Comparison of ENCODE assay signal across 20 mouse cellular contexts in genomic region chr6:143221245-143221644, GRCm38 (mm10). TPM values are rescaled to one million over a fixed set of nuclear protein-coding genes. Genes with fewer than 3 reads are reported as not detected.
DNase-seq lines count a peak whose midpoint lies in the region; ATAC-seq and TF ChIP-seq lines count a peak whose summit lies in the region.
"Had no signal": no experiment of that assay in that cellular context is flagged by ENCODE, and none has a peak within 500 bp of the region (broad histone marks: within the 10 kb centered on the region; RNA-seq: fewer than 3 reads in every experiment).

No protein-coding gene starts in this region.

- peak in 1 of 2 experiments; percentile 16 for DNase-seq in spleen, adult 2 months (ENCODE audit: low read depth in 1 of 2, low spot score in 2 of 2)
- no peak for DNase-seq in spleen, postnatal 4 days (ENCODE audit: low spot score in 2 of 2)
- peak; percentile 50 for DNase-seq in ZHBTc4 (ENCODE audit: low read depth, low spot score)
- no peak for DNase-seq in gastrocnemius, postnatal 25 days
- DNase-seq in ovary, postnatal 10 days (ENCODE audit: low spot score): no peak
- DNase-seq: cerebellum, adult 18-20 months; cerebellum, postnatal 25 days; gastrocnemius, postnatal 14 days; heart, postnatal 10 days; kidney, adult 8-10 months; kidney, postnatal 14 days; left cerebral cortex, postnatal 4 days; lung, adult 18-20 months; thymus, postnatal 36 days had no signal

- H3K36me3 ChIP-seq in spleen, adult 2 months (ENCODE audit: control insufficient read depth, insufficient read depth, low read length): no peaks in the 10 kb centered on the region
- no peaks in the 10 kb centered on the region for H3K36me3 ChIP-seq in E14TG2a.4 (ENCODE audit: insufficient read depth, low read length)

- H3K4me1 ChIP-seq in spleen, adult 2 months (ENCODE audit: control insufficient read depth, insufficient read depth, insufficient read length): no peaks in the 10 kb centered on the region
- H3K4me1 ChIP-seq in E14TG2a.4 (replicated peaks; ENCODE audit: low read depth, low read length): peaks cover 39% of the 10 kb centered on the region

- TF ChIP-seq CTCF in spleen, adult 2 months (IDR thresholded peaks at IDR 0.05; ENCODE audit: extremely low read depth, insufficient read depth, insufficient read length, insufficient replicate concordance): no peak
- TF ChIP-seq CTCF in E14TG2a.4 (conservative IDR thresholded peaks at IDR 0.05; ENCODE audit: low read length): no peak

- no peak for TF ChIP-seq POLR2A in spleen, adult 2 months (IDR thresholded peaks at IDR 0.05; ENCODE audit: low read depth, low read length)

- WGBS in spleen, adult 2 months: 84% methylated on average over 8 of the region's 8 CpGs

- H3K27me3 ChIP-seq in spleen, adult 2 months (ENCODE audit: control insufficient read depth, insufficient read depth, low read length): no peaks in the 10 kb centered on the region
- no peaks in the 10 kb centered on the region for H3K27me3 ChIP-seq in E14TG2a.4 (ENCODE audit: insufficient read depth, low read length)
- H3K27me3 ChIP-seq: forebrain, embryonic 13.5 days; Patski had no signal

- H3K27ac ChIP-seq in spleen, adult 2 months (ENCODE audit: insufficient read depth, low read length): peak overlapping the region; percentile 32; the same call in 1 of the 2 replicates
- H3K27ac ChIP-seq: forebrain, embryonic 13.5 days; hindbrain, embryonic 14.5 days had no signal

- H3K9me3 ChIP-seq in E14TG2a.4 (ENCODE audit: low read length): peaks cover 4% of the 10 kb centered on the region
- H3K9me3 ChIP-seq: forebrain, embryonic 13.5 days had no signal

- peak; percentile 7; the same call in 1 of the 2 replicates for ATAC-seq in neutrophil, adult 5-6 weeks (ENCODE audit: extremely low read depth, insufficient number of reproducible peaks, low FRiP score, poor library complexity, severe bottlenecking)
- ATAC-seq in CD4-positive, CD25-positive, alpha-beta regulatory T cell, adult 4 months: no peak
- ATAC-seq: forebrain, embryonic 13.5 days; Patski had no signal

- H3K4me3 ChIP-seq in spleen, adult 2 months (ENCODE audit: extremely low read depth, insufficient read depth, insufficient read length): no peak overlapping the region
- H3K4me3 ChIP-seq in E14TG2a.4 (replicated peaks; ENCODE audit: low read length): peak overlapping the region; percentile 67
- H3K4me3 ChIP-seq: forebrain, embryonic 13.5 days had no signal

RNA-seq across cellular contexts. Expression of gene Etnk1, which starts 54.2 kb away (rescaled TPM):
- 38.3 and 121 TPM in 2 replicates for polyA plus RNA-seq in spleen, adult 2 months (2012; rRNA removed)
- 199 and 208 TPM in 2 replicates for total RNA-seq in neutrophil, adult 5-6 weeks (2017)
- 10 to 100 TPM; 15.6 to 16.5 TPM for total RNA-seq in gastrocnemius, postnatal 25 days (2021)
- polyA plus RNA-seq in CD4-positive, CD25-positive, alpha-beta regulatory T cell, adult 4 months (2017; shearing (Covaris generic)): 10 to 100 TPM; 24.4 to 38.9 TPM

Comparison
In these comparisons a context has a peak if more than half of its experiments do, and no peak if none do; other contexts are left out.
1. RNA of gene Etnk1, which starts 54.2 kb away (total RNA-seq): 199 to 208 TPM in neutrophil, adult 5-6 weeks; 15.6 to 16.5 TPM in gastrocnemius, postnatal 25 days; every median in the first group is over 10 times any median in the second.